Mouse (Mus musculus): ENCODE results near the gene Prss57.
A peak's percentile ranks its signal among the peaks of the same experiment; 100 is the strongest.

Prss57 gene

GRCm38 (mm10) chr10:79780664-79781015, 10.1 kb downstream of the Prss57 start:
- no peaks in the 10 kb centered on the region for H3K36me3 ChIP-seq (ENCODE audit: control insufficient read depth, insufficient read depth, low read length, poor library complexity, severe bottlenecking)
- DNase-seq (ENCODE audit: low read depth, low spot score) = peak; percentile 92
- no peaks in the 10 kb centered on the region for H3K27me3 ChIP-seq (ENCODE audit: control insufficient read depth, insufficient read depth, low read length, poor library complexity, severe bottlenecking)

GRCm38 (mm10) chr10:79779784-79780663, 10.7 kb downstream of the Prss57 start:
- peak; percentile 98 for DNase-seq (ENCODE audit: low read depth, low spot score)
- Histone ChIP-seq H3K36me3 (ENCODE audit: control insufficient read depth, insufficient read depth, low read length, poor library complexity, severe bottlenecking) (no peaks in the 10 kb centered on the region), H3K27me3 (ENCODE audit: control insufficient read depth, insufficient read depth, low read length, poor library complexity, severe bottlenecking) (no peaks in the 10 kb centered on the region)

- Histone ChIP-seq H3K36me3 (ENCODE audit: control insufficient read depth, insufficient read depth, low read length, poor library complexity, severe bottlenecking) (no peaks in the 10 kb centered on the region), H3K27me3 (ENCODE audit: control insufficient read depth, insufficient read depth, low read length, poor library complexity, severe bottlenecking) (no peaks in the 10 kb centered on the region)
- no peak for DNase-seq (ENCODE audit: low read depth, low spot score)
Measured at GRCm38 (mm10) chr10:79779193-79779592, 11.6 kb downstream of the Prss57 start.

- no peaks in the 10 kb centered on the region for H3K27me3 ChIP-seq (ENCODE audit: control insufficient read depth, insufficient read depth, low read length, poor library complexity, severe bottlenecking)
- H3K36me3 ChIP-seq (ENCODE audit: control insufficient read depth, insufficient read depth, low read length, poor library complexity, severe bottlenecking) = no peaks in the 10 kb centered on the region
- no peak for DNase-seq (ENCODE audit: low read depth, low spot score)
Measured at GRCm38 (mm10) chr10:79778006-79778405, 12.8 kb downstream of the Prss57 start.

GRCm38 (mm10) chr10:79777103-79777531, 13.6 kb downstream of the Prss57 start, which contains the start of gene Fstl3:
Gene Fstl3 (plus strand): TSS chr10:79777272.
- Histone ChIP-seq H3K36me3 (ENCODE audit: control insufficient read depth, insufficient read depth, low read length, poor library complexity, severe bottlenecking) (no peaks in the 10 kb centered on the region), H3K27me3 (ENCODE audit: control insufficient read depth, insufficient read depth, low read length, poor library complexity, severe bottlenecking) (no peaks in the 10 kb centered on the region)
- DNase-seq (ENCODE audit: low read depth, low spot score) = no peak

GRCm38 (mm10) chr10:79774486-79775279, 16.1 kb downstream of the Prss57 start:
- peak; percentile 38 for DNase-seq (ENCODE audit: low read depth, low spot score)
- no peaks in the 10 kb centered on the region for H3K27me3 ChIP-seq (ENCODE audit: control insufficient read depth, insufficient read depth, low read length, poor library complexity, severe bottlenecking)
- H3K36me3 ChIP-seq (ENCODE audit: control insufficient read depth, insufficient read depth, low read length, poor library complexity, severe bottlenecking) = no peaks in the 10 kb centered on the region

GRCm38 (mm10) chr10:79773208-79773607, 17.6 kb downstream of the Prss57 start:
- H3K36me3 ChIP-seq (ENCODE audit: control insufficient read depth, insufficient read depth, low read length, poor library complexity, severe bottlenecking) = no peaks in the 10 kb centered on the region
- no peaks in the 10 kb centered on the region for H3K27me3 ChIP-seq (ENCODE audit: control insufficient read depth, insufficient read depth, low read length, poor library complexity, severe bottlenecking)
- no peak for DNase-seq (ENCODE audit: low read depth, low spot score)

- no peaks in the 10 kb centered on the region for H3K36me3 ChIP-seq (ENCODE audit: control insufficient read depth, insufficient read depth, low read length, poor library complexity, severe bottlenecking)
- H3K27me3 ChIP-seq (ENCODE audit: control insufficient read depth, insufficient read depth, low read length, poor library complexity, severe bottlenecking) = no peaks in the 10 kb centered on the region
- DNase-seq (ENCODE audit: low read depth, low spot score) = no peak
Measured at GRCm38 (mm10) chr10:79772320-79772719, 18.4 kb downstream of the Prss57 start.

- Histone ChIP-seq H3K27me3 (ENCODE audit: control insufficient read depth, insufficient read depth, low read length, poor library complexity, severe bottlenecking) (no peaks in the 10 kb centered on the region), H3K36me3 (ENCODE audit: control insufficient read depth, insufficient read depth, low read length, poor library complexity, severe bottlenecking) (no peaks in the 10 kb centered on the region)
- no peak for DNase-seq (ENCODE audit: low read depth, low spot score)
Measured at GRCm38 (mm10) chr10:79769329-79769728, 21.4 kb downstream of the Prss57 start.

GRCm38 (mm10) chr10:79768400-79768799, 22.4 kb downstream of the Prss57 start:
- Histone ChIP-seq H3K27me3 (ENCODE audit: control insufficient read depth, insufficient read depth, low read length, poor library complexity, severe bottlenecking) (no peaks in the 10 kb centered on the region), H3K36me3 (ENCODE audit: control insufficient read depth, insufficient read depth, low read length, poor library complexity, severe bottlenecking) (no peaks in the 10 kb centered on the region)
- peak; percentile 82 for DNase-seq (ENCODE audit: low read depth, low spot score)

- Histone ChIP-seq H3K36me3 (ENCODE audit: control insufficient read depth, insufficient read depth, low read length, poor library complexity, severe bottlenecking) (no peaks in the 10 kb centered on the region), H3K27me3 (ENCODE audit: control insufficient read depth, insufficient read depth, low read length, poor library complexity, severe bottlenecking) (no peaks in the 10 kb centered on the region)
- DNase-seq (ENCODE audit: low read depth, low spot score) = peak; percentile 67
Measured at GRCm38 (mm10) chr10:79767372-79768244, 23.2 kb downstream of the Prss57 start.

GRCm38 (mm10) chr10:79766508-79767325, 24.0 kb downstream of the Prss57 start, which contains the start of gene Rnf126:
Gene Rnf126 (minus strand): TSS chr10:79766952.
- no peaks in the 10 kb centered on the region for H3K36me3 ChIP-seq (ENCODE audit: control insufficient read depth, insufficient read depth, low read length, poor library complexity, severe bottlenecking)
- no peaks in the 10 kb centered on the region for H3K27me3 ChIP-seq (ENCODE audit: control insufficient read depth, insufficient read depth, low read length, poor library complexity, severe bottlenecking)
- peak; percentile 100 for DNase-seq (ENCODE audit: low read depth, low spot score)

- peaks cover 5% of the 10 kb centered on the region for H3K36me3 ChIP-seq (ENCODE audit: control insufficient read depth, insufficient read depth, low read length, poor library complexity, severe bottlenecking)
- DNase-seq (ENCODE audit: low read depth, low spot score) = no peak
- no peaks in the 10 kb centered on the region for H3K27me3 ChIP-seq (ENCODE audit: control insufficient read depth, insufficient read depth, low read length, poor library complexity, severe bottlenecking)
Measured at GRCm38 (mm10) chr10:79766001-79766507, 24.7 kb downstream of the Prss57 start.
